In genomic region chr14:55783171-55783957, GRCm38 (mm10) we compare ENCODE assay signal across 8 mouse cellular contexts. TPM values are rescaled to one million over a fixed set of nuclear protein-coding genes. Genes with fewer than 3 reads are reported as not detected.
DNase-seq lines count a peak whose midpoint lies in the region; ATAC-seq and TF ChIP-seq lines count a peak whose summit lies in the region.

No protein-coding gene starts in this region.

- peak overlapping the region; percentile 35 for H3K9ac ChIP-seq in embryonic facial prominence, embryonic 15.5 days
- peak overlapping the region; percentile 64 for H3K9ac ChIP-seq in limb, embryonic 14.5 days (ENCODE audit: low read depth, low read length, severe bottlenecking)

- H3K79me2 ChIP-seq in myocyte (ENCODE audit: control insufficient read depth, insufficient read depth), result no peaks in the 10 kb centered on the region

- 1% methylated on average over 31 of the region's 31 CpGs for WGBS in embryonic facial prominence, embryonic 15.5 days
- 2% methylated on average over 31 of the region's 31 CpGs for WGBS in limb, embryonic 14.5 days

- intact Hi-C loops in heart, postnatal 36 days (cut with DNase I), result no loop called here

- ATAC-seq in embryonic facial prominence, embryonic 15.5 days (ENCODE audit: insufficient number of reproducible peaks, low FRiP score, low TSS enrichment, low read depth), result peak; percentile 76
- ATAC-seq in limb, embryonic 14.5 days (ENCODE audit: low FRiP score, low read depth), result peak; percentile 74

- H3K9me3 ChIP-seq in embryonic facial prominence, embryonic 15.5 days (replicated peaks), result no peaks in the 10 kb centered on the region
- no peaks in the 10 kb centered on the region for H3K9me3 ChIP-seq in limb, embryonic 14.5 days (ENCODE audit: control insufficient read depth, low read length)

- H3K27ac ChIP-seq in embryonic facial prominence, embryonic 15.5 days (replicated peaks), result peak overlapping the region; percentile 88
- peak overlapping the region; percentile 65 for H3K27ac ChIP-seq in limb, embryonic 14.5 days (replicated peaks; ENCODE audit: low read depth, low read length)

- H3K4me2 ChIP-seq in embryonic facial prominence, embryonic 15.5 days (replicated peaks), result peak overlapping the region; percentile 76
- peak overlapping the region; percentile 81 for H3K4me2 ChIP-seq in limb, embryonic 14.5 days (replicated peaks; ENCODE audit: low read depth, low read length, severe bottlenecking)
- peak overlapping the region; percentile 56 for H3K4me2 ChIP-seq in myocyte (ENCODE audit: low read depth)

- no peak overlapping the region for H3ac ChIP-seq in myocyte (ENCODE audit: control insufficient read depth, insufficient read length)

- TF ChIP-seq POLR2A in limb, embryonic 14.5 days (IDR thresholded peaks at IDR 0.05; ENCODE audit: borderline replicate concordance, extremely low read depth, insufficient read depth, insufficient read length), result no peak
- TF ChIP-seq POLR2A in myocyte (IDR thresholded peaks at IDR 0.05; ENCODE audit: insufficient read length, low read depth), result no peak

- H3K36me3 ChIP-seq in embryonic facial prominence, embryonic 15.5 days, result peaks cover under 1% of the 10 kb centered on the region; the same call in 1 of the 2 replicates
- H3K36me3 ChIP-seq in limb, embryonic 14.5 days (ENCODE audit: control insufficient read depth, insufficient read depth, low read length), result peaks cover 13% of the 10 kb centered on the region; the same call in 1 of the 2 replicates
- no peaks in the 10 kb centered on the region for H3K36me3 ChIP-seq in myocyte (ENCODE audit: control insufficient read depth, insufficient read depth)

- H3K4me1 ChIP-seq in embryonic facial prominence, embryonic 15.5 days, result peaks cover 38% of the 10 kb centered on the region
- H3K4me1 ChIP-seq in limb, embryonic 14.5 days (ENCODE audit: control insufficient read depth, insufficient read depth, low read length), result peaks cover 19% of the 10 kb centered on the region

- DNase-seq in ovary, postnatal 14 days (ENCODE audit: low spot score), result peak; percentile 2
- no peak for DNase-seq in ovary, postnatal 36 days (ENCODE audit: low spot score)
- peak; percentile 45 to 59 for DNase-seq in heart, postnatal 36 days
- peak; percentile 93 for DNase-seq in limb, embryonic 14.5 days (ENCODE audit: low spot score)
- DNase-seq in cerebellum, adult 18-20 months, result no peak
- DNase-seq in B cell, adult 2 months, result no peak

- H3K4me3 ChIP-seq in embryonic facial prominence, embryonic 15.5 days (replicated peaks), result peak overlapping the region; percentile 48
- H3K4me3 ChIP-seq in limb, embryonic 14.5 days (replicated peaks; ENCODE audit: low read length), result peak overlapping the region; percentile 49
- no peak overlapping the region for H3K4me3 ChIP-seq in myocyte

- peaks cover 26% of the 10 kb centered on the region for H3K27me3 ChIP-seq in embryonic facial prominence, embryonic 15.5 days
- H3K27me3 ChIP-seq in limb, embryonic 14.5 days (ENCODE audit: control insufficient read depth, insufficient read depth, low read length), result peaks cover 15% of the 10 kb centered on the region; the same call in 1 of the 2 replicates
- H3K27me3 ChIP-seq in myocyte (ENCODE audit: control insufficient read depth, insufficient read depth, insufficient read length), result peaks cover 9% of the 10 kb centered on the region

TF ChIP-seq in myocyte, 11 proteins besides CTCF, POLR2A, EP300 and RAD21:
- no peak for TF ChIP-seq TCF12 (IDR thresholded peaks at IDR 0.05; ENCODE audit: insufficient read depth, poor library complexity, severe bottlenecking)
TF ChIP-seq in myocyte: peak in this region for 0.

RNA-seq across cellular contexts. Expression of gene Adcy4, which starts 0.5 kb away (rescaled TPM):
- polyA plus RNA-seq in embryonic facial prominence, embryonic 15.5 days (2015; fragmentation: Nextera tagmentation; extraction: Ambion mirVana), result 17.4 and 22.2 TPM in 2 replicates
- total RNA-seq in heart, postnatal 36 days (2021), result 10 to 100 TPM; 18.0 to 21.0 TPM
- 32.4 and 35.0 TPM in 2 replicates for polyA plus RNA-seq in limb, embryonic 14.5 days (2012; rRNA removed)
- 16.8 and 17.8 TPM in 2 replicates for polyA plus RNA-seq in limb, embryonic 14.5 days (2014; fragmentation: Nextera tagmentation; extraction: Ambion mirVana)
- polyA plus RNA-seq in myocyte (2012; fragmentation: generic; extraction: Trizol), result 0.06 TPM

RNA-seq across cellular contexts. Expression of gene Ripk3, which starts 5.3 kb away (rescaled TPM):
- 34.5 and 41.3 TPM in 2 replicates for polyA plus RNA-seq in embryonic facial prominence, embryonic 15.5 days (2015; fragmentation: Nextera tagmentation; extraction: Ambion mirVana)
- total RNA-seq in heart, postnatal 36 days (2021), result 1 to 10 TPM; 3.0 to 5.1 TPM
- 35.9 and 41.4 TPM in 2 replicates for polyA plus RNA-seq in limb, embryonic 14.5 days (2012; rRNA removed)
- polyA plus RNA-seq in limb, embryonic 14.5 days (2014; fragmentation: Nextera tagmentation; extraction: Ambion mirVana), result 30.5 and 37.6 TPM in 2 replicates
- 0.28 TPM for polyA plus RNA-seq in myocyte (2012; fragmentation: generic; extraction: Trizol)

RNA-seq across cellular contexts. Expression of gene Ltb4r1, which starts 17.6 kb away (rescaled TPM):
- 1.8 and 2.1 TPM in 2 replicates for polyA plus RNA-seq in embryonic facial prominence, embryonic 15.5 days (2015; fragmentation: Nextera tagmentation; extraction: Ambion mirVana)
- under 1 TPM in 1 of 2 experiments, not detected in 1; 0.24 TPM for total RNA-seq in heart, postnatal 36 days (2021)
- 1.1 and 1.2 TPM in 2 replicates for polyA plus RNA-seq in limb, embryonic 14.5 days (2012; rRNA removed)
- polyA plus RNA-seq in limb, embryonic 14.5 days (2014; fragmentation: Nextera tagmentation; extraction: Ambion mirVana), result 0.33 and 0.78 TPM in 2 replicates
- 0.04 TPM for polyA plus RNA-seq in myocyte (2012; fragmentation: generic; extraction: Trizol)

RNA-seq across cellular contexts. Expression of gene Ltb4r2, which starts 22.1 kb away (rescaled TPM):
- 0.95 and 1.4 TPM in 2 replicates for polyA plus RNA-seq in embryonic facial prominence, embryonic 15.5 days (2015; fragmentation: Nextera tagmentation; extraction: Ambion mirVana)
- total RNA-seq in heart, postnatal 36 days (2021), result under 1 TPM in 1 of 2 experiments, not detected in 1; 0.19 TPM
- 0.44 and 0.65 TPM in 2 replicates for polyA plus RNA-seq in limb, embryonic 14.5 days (2012; rRNA removed)
- polyA plus RNA-seq in limb, embryonic 14.5 days (2014; fragmentation: Nextera tagmentation; extraction: Ambion mirVana), result 0.61 and 0.74 TPM in 2 replicates
- 0.01 TPM for polyA plus RNA-seq in myocyte (2012; fragmentation: generic; extraction: Trizol)

RNA-seq across cellular contexts. Expression of gene Cideb, which starts 25.1 kb away (rescaled TPM):
- 0.47 and 0.60 TPM in 2 replicates for polyA plus RNA-seq in embryonic facial prominence, embryonic 15.5 days (2015; fragmentation: Nextera tagmentation; extraction: Ambion mirVana)
- 1 to 10 TPM in 1 of 2 experiments, under 1 TPM in 1; 0.64 to 1.6 TPM for total RNA-seq in heart, postnatal 36 days (2021)
- polyA plus RNA-seq in limb, embryonic 14.5 days (2012; rRNA removed), result 2.1 and 2.6 TPM in 2 replicates
- 0.41 and 0.46 TPM in 2 replicates for polyA plus RNA-seq in limb, embryonic 14.5 days (2014; fragmentation: Nextera tagmentation; extraction: Ambion mirVana)
- 0.17 TPM for polyA plus RNA-seq in myocyte (2012; fragmentation: generic; extraction: Trizol)

Comparison
In these comparisons a context has a peak if more than half of its experiments do, and no peak if none do; other contexts are left out.
1. DNase-seq: peak in ovary, postnatal 14 days (single experiment), heart, postnatal 36 days (2 of 2) and limb, embryonic 14.5 days (single experiment); none in ovary, postnatal 36 days (single experiment), cerebellum, adult 18-20 months (0 of 2) and B cell, adult 2 months (0 of 2).
2. RNA of gene Adcy4, which starts 0.5 kb away (polyA plus RNA-seq): 16.8 to 35.0 TPM in limb, embryonic 14.5 days and 17.4 to 22.2 TPM in embryonic facial prominence, embryonic 15.5 days; 0.06 TPM in myocyte (single experiment); every median in the first group is over 10 times any median in the second.
3. RNA of gene Ripk3, which starts 5.3 kb away (polyA plus RNA-seq): 30.5 to 41.4 TPM in limb, embryonic 14.5 days and 34.5 to 41.3 TPM in embryonic facial prominence, embryonic 15.5 days; 0.28 TPM in myocyte (single experiment); every median in the first group is over 10 times any median in the second.
4. Peak in every context shown above with its lines, with median percentiles within 50 percentile points of each other: H3K4me2 ChIP-seq.